In the genomic region with DNA sequence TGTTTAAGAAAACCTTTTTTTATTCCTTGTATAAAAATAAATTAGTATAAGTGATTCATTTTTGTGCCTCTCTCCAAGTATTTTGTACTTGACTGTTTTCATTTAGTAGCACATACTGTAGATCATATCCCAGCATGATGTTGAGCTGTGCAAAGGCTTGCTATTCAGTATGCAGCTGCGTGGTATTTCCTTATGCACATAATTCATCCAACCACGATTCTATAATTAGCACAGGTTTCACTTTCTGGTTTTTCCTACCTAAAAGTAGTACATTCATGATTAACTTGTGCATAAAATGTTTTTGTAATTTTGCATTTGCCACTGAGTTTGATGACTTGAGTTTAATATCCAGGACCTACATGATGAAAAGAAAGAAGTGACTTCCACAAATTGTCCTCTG, we compare ENCODE assay signal across 26 mouse cellular contexts.
A peak's percentile ranks its signal among the peaks of the same experiment; 100 is the strongest.
DNase-seq lines count a peak whose midpoint lies in the region; ATAC-seq and TF ChIP-seq lines count a peak whose summit lies in the region.
"Had no signal": no experiment of that assay in that cellular context is flagged by ENCODE, and none has a peak within 500 bp of the region (broad histone marks: within the 10 kb centered on the region; RNA-seq: fewer than 3 reads in every experiment).

No protein-coding gene starts in this region.

- H3K9me3 ChIP-seq in kidney, postnatal 0 days (replicated peaks; ENCODE audit: low read length) = no peaks in the 10 kb centered on the region
- H3K9me3 ChIP-seq: embryonic facial prominence, embryonic 12.5 days; embryonic facial prominence, embryonic 15.5 days; heart, embryonic 12.5 days; heart, embryonic 15.5 days; hindbrain, embryonic 12.5 days had no signal

- no peaks in the 10 kb centered on the region for H3K27me3 ChIP-seq in kidney, postnatal 0 days (ENCODE audit: insufficient read depth, low read length)
- H3K27me3 ChIP-seq: embryonic facial prominence, embryonic 12.5 days; embryonic facial prominence, embryonic 15.5 days; heart, embryonic 12.5 days; heart, embryonic 15.5 days; hindbrain, embryonic 12.5 days had no signal

- no peaks in the 10 kb centered on the region for H3K4me1 ChIP-seq in kidney, postnatal 0 days (replicated peaks; ENCODE audit: insufficient read depth, low read length)
- H3K4me1 ChIP-seq: embryonic facial prominence, embryonic 12.5 days; embryonic facial prominence, embryonic 15.5 days; heart, embryonic 12.5 days; heart, embryonic 15.5 days; hindbrain, embryonic 12.5 days had no signal

- 61% methylated on average over 2 of the region's 2 CpGs for WGBS in kidney, postnatal 0 days

- peak; percentile 98 for ATAC-seq in frontal cortex, adult (ENCODE audit: low TSS enrichment)
- no peak for ATAC-seq in kidney, postnatal 0 days (replicated peaks; ENCODE audit: low FRiP score, low read depth)
- ATAC-seq: activated CD4-positive, CD25-positive, alpha-beta regulatory T cell, adult 4 months; forebrain, embryonic 14.5 days; forebrain, postnatal 0 days; hindbrain, embryonic 16.5 days had no signal

- no peak for DNase-seq in frontal cortex, postnatal 14 days (ENCODE audit: low spot score in 2 of 2)
- DNase-seq in kidney, postnatal 0 days (ENCODE audit: low spot score) = peak; percentile 14
- DNase-seq in kidney, postnatal 14 days = no peak
- peak; percentile 9 for DNase-seq in right cerebral cortex, adult 18-20 months
- no peak for DNase-seq in right cerebral cortex, postnatal 36 days (ENCODE audit: low spot score in 2 of 2)
- DNase-seq in adrenal gland, postnatal 25 days = no peak
- DNase-seq: adrenal gland, adult 8-10 months; adrenal gland, postnatal 36 days; cerebellum, adult 11 months; cerebellum, adult 2 months; cerebellum, adult 9-11 months; cerebellum, postnatal 25 days; forebrain, postnatal 0 days; gastrocnemius, postnatal 25 days; heart, adult 18-20 months; heart, postnatal 10 days; heart, postnatal 36 days had no signal

- no peaks in the 10 kb centered on the region for H3K36me3 ChIP-seq in kidney, postnatal 0 days (ENCODE audit: insufficient read depth, low read length)
- H3K36me3 ChIP-seq: embryonic facial prominence, embryonic 12.5 days; embryonic facial prominence, embryonic 15.5 days; heart, embryonic 12.5 days; heart, embryonic 15.5 days; hindbrain, embryonic 12.5 days had no signal

- TF ChIP-seq CTCF in kidney, postnatal 0 days (IDR thresholded peaks at IDR 0.05; ENCODE audit: low read depth) = no peak

- H3K4me3 ChIP-seq in kidney, postnatal 0 days (replicated peaks; ENCODE audit: low read depth, low read length) = no peak overlapping the region
- H3K4me3 ChIP-seq: embryonic facial prominence, embryonic 12.5 days; embryonic facial prominence, embryonic 15.5 days; heart, embryonic 12.5 days; heart, embryonic 15.5 days; hindbrain, embryonic 12.5 days had no signal

- H3K4me2 ChIP-seq in kidney, postnatal 0 days (ENCODE audit: low read length) = no peak overlapping the region
- H3K4me2 ChIP-seq: embryonic facial prominence, embryonic 12.5 days; embryonic facial prominence, embryonic 15.5 days; heart, embryonic 12.5 days; heart, embryonic 15.5 days; hindbrain, embryonic 12.5 days had no signal

- no peak overlapping the region for H3K9ac ChIP-seq in kidney, postnatal 0 days (ENCODE audit: low read depth, low read length)
- H3K9ac ChIP-seq: embryonic facial prominence, embryonic 12.5 days; embryonic facial prominence, embryonic 15.5 days; forebrain, postnatal 0 days; heart, embryonic 12.5 days; heart, embryonic 15.5 days; hindbrain, embryonic 12.5 days had no signal

- H3K27ac ChIP-seq in kidney, postnatal 0 days = no peak overlapping the region
- H3K27ac ChIP-seq: embryonic facial prominence, embryonic 12.5 days; embryonic facial prominence, embryonic 15.5 days; heart, embryonic 15.5 days; hindbrain, embryonic 12.5 days had no signal

Comparison
In these comparisons a context has a peak if more than half of its experiments do, and no peak if none do; other contexts are left out.
1. DNase-seq: peak in kidney, postnatal 0 days (single experiment) and right cerebral cortex, adult 18-20 months (single experiment); none in frontal cortex, postnatal 14 days (0 of 2), kidney, postnatal 14 days (single experiment), right cerebral cortex, postnatal 36 days (0 of 2) and adrenal gland, postnatal 25 days (single experiment).